Mouse (Mus musculus): ENCODE results near the gene Tbc1d4. TPM values are rescaled to one million over a fixed set of nuclear protein-coding genes. Genes with fewer than 3 reads are reported as not detected.
"Not testable (repeated sequence)": the region's sequence is repeated elsewhere in the genome, so short reads cannot be mapped to it uniquely, and the experiment has no call there.

Gene Tbc1d4
- polyA plus RNA-seq, 1 experiment: 0.04 TPM

DNA sequence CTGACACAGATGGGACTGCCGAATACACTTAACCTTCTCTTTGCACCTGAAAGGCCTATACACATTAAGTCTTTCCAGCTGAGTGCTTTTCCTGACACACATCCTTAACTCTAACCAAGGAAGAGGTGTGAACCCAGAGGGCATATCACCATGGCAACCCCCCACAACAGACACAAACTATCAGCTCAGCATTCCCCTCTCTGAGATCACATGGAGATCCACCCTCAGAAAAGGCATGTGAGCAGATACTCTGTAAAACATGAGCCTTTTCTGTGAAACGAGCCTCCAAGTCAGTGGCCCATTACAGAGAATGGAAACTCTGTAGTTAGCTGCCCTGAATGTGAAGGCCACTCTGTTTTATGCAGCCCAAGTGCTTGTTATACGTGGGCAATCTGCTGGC is 6.1 kb downstream of the Tbc1d4 start:
- no peaks in the 10 kb centered on the region for H3K9me3 ChIP-seq (ENCODE audit: control insufficient read depth, low read length)
- peaks cover 11% of the 10 kb centered on the region for H3K27me3 ChIP-seq (ENCODE audit: control insufficient read depth)
- H3K36me3 ChIP-seq (ENCODE audit: control insufficient read depth): no peaks in the 10 kb centered on the region
- H3K4me3 ChIP-seq (replicated peaks): no peak overlapping the region
- no peaks in the 10 kb centered on the region for H3K4me1 ChIP-seq (ENCODE audit: control insufficient read depth)
- TF ChIP-seq GATA1 (IDR thresholded peaks at IDR 0.05; ENCODE audit: low read length) (no peak), TAL1 (IDR thresholded peaks at IDR 0.05; ENCODE audit: low read length) (no peak)

DNA sequence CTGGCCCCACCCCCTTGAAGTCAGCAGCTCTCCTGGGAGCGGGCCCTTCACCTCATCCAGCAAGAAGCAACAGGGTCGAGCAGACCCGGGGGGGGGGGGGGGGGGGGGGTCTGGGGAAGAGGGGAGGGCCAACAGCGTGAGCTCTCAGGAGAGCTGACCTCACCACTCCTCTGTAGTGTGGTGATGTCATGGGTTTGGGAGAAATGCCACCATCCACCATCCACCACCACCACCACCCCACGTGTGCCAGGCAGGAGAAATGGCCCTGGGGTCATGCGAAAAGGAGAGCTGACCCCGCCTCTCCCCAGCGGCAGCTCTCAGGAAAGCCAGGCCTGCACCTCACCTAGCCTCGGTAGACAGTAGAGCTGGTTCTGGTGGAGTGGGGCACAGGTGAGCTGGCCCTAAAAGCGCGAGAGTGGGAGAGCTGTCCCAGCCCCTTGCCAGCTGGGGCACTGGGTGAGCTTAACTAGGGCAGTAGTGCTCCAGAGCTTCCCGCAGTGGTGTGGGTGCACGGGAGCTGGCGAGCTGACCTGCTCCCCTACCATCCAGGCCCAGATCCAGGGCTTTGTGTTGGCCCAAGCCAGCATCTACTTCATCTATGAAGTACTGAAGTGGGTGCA is 11.8 kb downstream of the Tbc1d4 start:
- Histone ChIP-seq H3K27me3 (ENCODE audit: control insufficient read depth) (no peaks in the 10 kb centered on the region), H3K36me3 (ENCODE audit: control insufficient read depth) (no peaks in the 10 kb centered on the region), H3K9me3 (ENCODE audit: control insufficient read depth, low read length) (no peaks in the 10 kb centered on the region), H3K4me1 (ENCODE audit: control insufficient read depth) (no peaks in the 10 kb centered on the region), H3K4me3 (replicated peaks) (no peak overlapping the region)
- TF ChIP-seq TAL1 (IDR thresholded peaks at IDR 0.05; ENCODE audit: low read length): no peak
- TF ChIP-seq GATA1 (IDR thresholded peaks at IDR 0.05; ENCODE audit: low read length): no peak

DNA sequence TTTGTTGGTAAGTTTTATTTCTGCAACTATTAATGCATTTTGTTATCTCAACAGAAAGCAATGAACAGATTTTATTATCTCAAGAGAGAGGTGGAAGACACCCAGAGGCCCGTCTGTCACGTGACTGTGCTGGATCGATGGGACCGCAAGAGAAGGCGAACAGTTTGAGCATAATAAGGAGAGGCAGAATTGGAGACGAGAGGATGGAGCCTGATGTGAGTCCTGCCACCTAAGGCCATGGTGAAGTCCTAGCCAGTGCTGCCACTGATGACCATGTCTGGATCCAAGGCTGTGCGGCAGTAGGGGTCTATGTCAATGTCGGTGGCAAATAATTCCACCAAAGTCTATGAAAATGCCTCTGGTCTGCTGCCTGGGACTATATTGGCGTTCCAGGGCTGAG is 12.3 kb downstream of the Tbc1d4 start:
- H3K9me3 ChIP-seq (ENCODE audit: control insufficient read depth, low read length): no peaks in the 10 kb centered on the region
- TF ChIP-seq GATA1 (IDR thresholded peaks at IDR 0.05; ENCODE audit: low read length): no peak
- TF ChIP-seq TAL1 (IDR thresholded peaks at IDR 0.05; ENCODE audit: low read length): no peak
- no peak overlapping the region for H3K4me3 ChIP-seq (replicated peaks)
- H3K4me1 ChIP-seq (ENCODE audit: control insufficient read depth): no peaks in the 10 kb centered on the region
- H3K27me3 ChIP-seq (ENCODE audit: control insufficient read depth): no peaks in the 10 kb centered on the region
- H3K36me3 ChIP-seq (ENCODE audit: control insufficient read depth): no peaks in the 10 kb centered on the region

DNA sequence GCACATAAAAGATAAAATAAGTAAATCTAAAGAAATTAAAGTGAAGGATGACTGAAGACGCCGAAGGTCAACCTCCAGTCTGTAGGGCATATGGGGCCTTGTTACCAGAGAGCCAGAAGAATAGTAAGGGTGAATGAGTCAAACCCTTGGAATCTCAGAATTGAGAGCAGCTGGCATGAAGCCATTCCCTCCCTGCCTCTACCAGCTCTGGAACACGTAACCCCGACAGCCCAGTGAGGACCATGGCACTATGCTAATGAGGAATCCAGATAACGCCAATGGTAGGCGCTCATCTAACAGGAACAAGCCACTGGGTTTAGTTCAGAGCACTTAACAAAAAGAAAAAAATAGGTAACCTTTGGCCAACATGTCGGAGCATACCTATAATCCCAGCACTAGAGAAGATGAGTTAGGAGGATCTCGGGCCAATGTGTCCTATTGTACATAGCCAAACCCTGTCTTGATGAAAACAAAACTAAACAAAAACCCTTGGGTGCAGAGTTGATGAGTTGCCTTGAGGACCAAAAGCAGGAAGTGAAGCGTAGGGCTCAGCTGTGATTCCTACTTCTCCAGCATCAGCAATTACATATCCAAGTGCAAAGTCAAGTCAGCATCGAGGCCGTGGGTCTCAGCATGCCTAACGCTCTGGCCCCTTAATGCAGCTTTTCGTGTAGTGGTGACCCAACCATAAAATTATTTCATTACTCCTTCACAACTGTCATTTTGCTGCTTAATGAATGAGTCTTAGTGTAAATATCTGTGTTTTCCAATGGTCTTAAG is 13.5 kb downstream of the Tbc1d4 start:
- H3K27me3 ChIP-seq (ENCODE audit: control insufficient read depth): no peaks in the 10 kb centered on the region
- TF ChIP-seq TAL1 (IDR thresholded peaks at IDR 0.05; ENCODE audit: low read length) (no peak), GATA1 (IDR thresholded peaks at IDR 0.05; ENCODE audit: low read length) (no peak)
- no peaks in the 10 kb centered on the region for H3K9me3 ChIP-seq (ENCODE audit: control insufficient read depth, low read length)
- no peak overlapping the region for H3K4me3 ChIP-seq (replicated peaks)
- no peaks in the 10 kb centered on the region for H3K36me3 ChIP-seq (ENCODE audit: control insufficient read depth)
- no peaks in the 10 kb centered on the region for H3K4me1 ChIP-seq (ENCODE audit: control insufficient read depth)

DNA sequence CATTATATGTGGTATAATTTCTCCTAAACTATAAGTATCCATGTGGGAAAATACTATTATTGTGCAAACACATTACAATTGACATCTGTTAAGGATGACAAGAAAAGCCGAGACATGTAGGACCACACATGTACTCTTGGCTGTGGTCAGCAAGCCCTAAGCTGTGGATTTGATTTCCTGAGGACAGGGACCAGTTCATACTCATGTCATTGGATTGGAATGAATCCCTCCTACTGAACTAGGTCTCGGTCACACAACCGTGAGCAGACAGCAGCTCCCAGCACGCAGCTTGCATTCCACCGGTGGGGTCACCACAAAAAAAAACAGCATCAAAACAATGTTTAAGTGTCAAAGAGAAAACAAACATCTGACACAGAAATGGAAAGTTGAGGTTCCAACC is 15.0 kb downstream of the Tbc1d4 start:
- no peaks in the 10 kb centered on the region for H3K4me1 ChIP-seq (ENCODE audit: control insufficient read depth)
- H3K36me3 ChIP-seq (ENCODE audit: control insufficient read depth): no peaks in the 10 kb centered on the region
- no peaks in the 10 kb centered on the region for H3K9me3 ChIP-seq (ENCODE audit: control insufficient read depth, low read length)
- H3K4me3 ChIP-seq (replicated peaks): no peak overlapping the region
- TF ChIP-seq GATA1 (IDR thresholded peaks at IDR 0.05; ENCODE audit: low read length): no peak
- no peaks in the 10 kb centered on the region for H3K27me3 ChIP-seq (ENCODE audit: control insufficient read depth)

DNA sequence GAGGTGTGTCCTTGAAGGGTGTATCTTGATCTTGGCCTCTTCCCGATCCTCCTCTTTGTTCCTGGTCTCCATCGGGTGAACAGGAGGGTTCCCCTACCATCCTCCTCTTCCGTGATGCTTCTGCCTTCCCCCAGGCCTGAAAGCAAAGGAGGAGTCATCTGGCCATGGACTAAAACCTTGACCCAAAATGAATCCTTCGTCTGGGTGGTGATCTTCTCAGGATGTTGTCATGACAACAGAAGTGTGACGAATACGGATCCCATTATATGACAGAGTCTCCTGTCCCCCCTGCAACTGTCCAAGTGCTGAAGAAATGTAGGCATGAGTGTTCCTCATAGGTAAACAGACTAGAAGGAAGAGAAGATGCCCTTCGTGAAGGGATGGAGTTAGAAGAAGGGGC is 15.7 kb downstream of the Tbc1d4 start:
- H3K4me1 ChIP-seq (ENCODE audit: control insufficient read depth): no peaks in the 10 kb centered on the region
- no peaks in the 10 kb centered on the region for H3K9me3 ChIP-seq (ENCODE audit: control insufficient read depth, low read length)
- H3K27me3 ChIP-seq (ENCODE audit: control insufficient read depth): no peaks in the 10 kb centered on the region
- no peak overlapping the region for H3K4me3 ChIP-seq (replicated peaks)
- TF ChIP-seq TAL1 (IDR thresholded peaks at IDR 0.05; ENCODE audit: low read length) (no peak), GATA1 (IDR thresholded peaks at IDR 0.05; ENCODE audit: low read length) (no peak)
- H3K36me3 ChIP-seq (ENCODE audit: control insufficient read depth): no peaks in the 10 kb centered on the region

DNA sequence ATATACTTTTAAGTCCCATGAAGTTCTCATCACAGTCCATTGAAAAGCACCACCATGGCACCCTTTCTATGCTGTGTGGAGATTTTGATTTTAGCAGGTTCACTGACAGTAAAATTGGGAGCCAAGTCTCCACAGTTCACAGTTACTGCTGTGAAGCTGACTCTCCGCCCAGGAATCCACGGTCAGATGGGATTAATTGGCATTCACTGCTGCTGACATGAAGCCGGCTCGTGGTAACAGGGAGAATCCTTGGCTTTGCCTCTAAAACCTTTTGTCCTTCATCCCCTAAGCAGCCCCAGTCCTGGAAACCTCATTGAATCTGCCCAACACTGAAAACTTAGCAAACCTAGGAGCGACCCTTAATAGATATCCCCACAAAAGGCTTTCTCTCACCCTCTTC is 17.9 kb downstream of the Tbc1d4 start:
- Histone ChIP-seq H3K9me3 (ENCODE audit: control insufficient read depth, low read length) (no peaks in the 10 kb centered on the region), H3K4me3 (replicated peaks) (no peak overlapping the region), H3K4me1 (ENCODE audit: control insufficient read depth) (no peaks in the 10 kb centered on the region), H3K36me3 (ENCODE audit: control insufficient read depth) (no peaks in the 10 kb centered on the region), H3K27me3 (ENCODE audit: control insufficient read depth) (no peaks in the 10 kb centered on the region)
- TF ChIP-seq TAL1 (IDR thresholded peaks at IDR 0.05; ENCODE audit: low read length) (no peak), GATA1 (IDR thresholded peaks at IDR 0.05; ENCODE audit: low read length) (no peak)

DNA sequence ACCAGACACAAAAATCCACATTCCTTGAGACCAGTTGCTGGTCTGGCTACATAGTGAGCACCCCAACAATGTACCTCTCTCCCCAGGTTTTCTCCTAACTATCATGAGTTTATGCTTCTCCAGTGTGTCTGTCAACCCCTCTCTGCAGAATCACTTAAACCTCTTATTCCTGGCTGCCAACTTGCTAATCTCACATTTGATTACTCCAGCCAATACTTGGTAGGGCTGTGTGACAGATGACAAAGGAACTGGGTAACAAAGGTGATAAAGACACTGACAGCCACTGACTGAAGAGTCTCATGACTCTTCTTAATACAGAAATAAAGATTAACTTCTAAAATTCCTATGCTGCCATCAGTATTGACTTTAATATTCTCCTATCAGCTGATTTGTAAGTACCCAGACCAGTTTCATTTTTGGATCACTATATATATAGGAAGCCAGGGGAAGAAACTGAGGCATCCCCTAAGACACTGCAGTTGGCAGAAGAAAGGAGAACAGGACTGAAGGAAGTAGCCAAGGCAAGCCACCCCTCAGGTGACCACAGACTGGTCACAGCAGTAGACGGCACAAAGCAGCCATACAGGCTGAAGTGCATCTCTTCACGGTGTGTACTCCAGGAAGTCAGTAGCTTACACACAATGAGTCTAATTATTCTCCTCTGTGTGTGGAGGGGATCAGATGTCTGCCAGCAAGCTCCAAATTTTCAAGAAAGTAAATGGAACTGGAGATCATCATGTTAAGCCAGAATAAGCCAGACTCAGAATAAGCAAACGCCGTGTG is 20.6 kb downstream of the Tbc1d4 start:
- H3K4me3 ChIP-seq (replicated peaks); H3K4me1 ChIP-seq (ENCODE audit: control insufficient read depth); H3K36me3 ChIP-seq (ENCODE audit: control insufficient read depth); H3K27me3 ChIP-seq (ENCODE audit: control insufficient read depth); H3K9me3 ChIP-seq (ENCODE audit: control insufficient read depth, low read length): not testable (repeated sequence)

DNA sequence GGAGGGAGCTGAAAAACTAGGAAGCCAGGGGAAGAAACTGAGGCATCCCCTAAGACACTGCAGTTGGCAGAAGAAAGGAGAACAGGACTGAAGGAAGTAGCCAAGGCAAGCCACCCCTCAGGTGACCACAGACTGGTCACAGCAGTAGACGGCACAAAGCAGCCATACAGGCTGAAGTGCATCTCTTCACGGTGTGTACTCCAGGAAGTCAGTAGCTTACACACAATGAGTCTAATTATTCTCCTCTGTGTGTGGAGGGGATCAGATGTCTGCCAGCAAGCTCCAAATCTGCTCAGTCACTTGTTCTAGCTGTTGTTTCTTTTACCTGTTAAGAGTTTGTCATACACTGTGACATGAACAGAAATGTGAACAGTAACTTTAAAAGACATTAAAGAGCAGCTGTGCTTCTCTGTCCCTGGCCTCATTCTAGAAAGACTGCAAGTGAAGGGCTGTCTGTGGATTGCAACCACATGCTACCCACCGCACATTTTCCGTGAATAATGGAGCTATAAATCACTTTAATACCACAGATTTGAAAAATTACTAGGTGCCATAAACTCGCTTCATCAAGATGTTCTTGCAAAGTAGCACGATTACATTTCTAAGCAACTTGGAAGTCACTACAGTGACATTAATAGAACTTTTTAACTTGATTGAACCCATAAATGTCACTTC is 21.5 kb downstream of the Tbc1d4 start:
- H3K4me3 ChIP-seq (replicated peaks); H3K36me3 ChIP-seq (ENCODE audit: control insufficient read depth); H3K27me3 ChIP-seq (ENCODE audit: control insufficient read depth); H3K9me3 ChIP-seq (ENCODE audit: control insufficient read depth, low read length); H3K4me1 ChIP-seq (ENCODE audit: control insufficient read depth): not testable (repeated sequence)

Data from erythroblast, embryonic 14.5 days (primary cell).